In genomic region chr17:34234926-34235325, GRCm38 (mm10) we compare ENCODE assay signal across 8 mouse cellular contexts. TPM values are rescaled to one million over a fixed set of nuclear protein-coding genes. Genes with fewer than 3 reads are reported as not detected.
DNase-seq lines count a peak whose midpoint lies in the region; ATAC-seq lines count a peak whose summit lies in the region.

No protein-coding gene starts in this region.

- no peaks in the 10 kb centered on the region for H3K36me3 ChIP-seq in liver, embryonic 12.5 days
- H3K36me3 ChIP-seq in limb, embryonic 11.5 days (ENCODE audit: control insufficient read depth, insufficient read depth, low read length) = no peaks in the 10 kb centered on the region
- H3K36me3 ChIP-seq in stomach, embryonic 15.5 days = no peaks in the 10 kb centered on the region

- no peak overlapping the region for H3K27ac ChIP-seq in liver, embryonic 12.5 days
- no peak overlapping the region for H3K27ac ChIP-seq in limb, embryonic 11.5 days (replicated peaks; ENCODE audit: low read depth, low read length)
- no peak overlapping the region for H3K27ac ChIP-seq in stomach, embryonic 15.5 days

- no peak overlapping the region for H3K4me2 ChIP-seq in liver, embryonic 12.5 days
- no peak overlapping the region for H3K4me2 ChIP-seq in limb, embryonic 11.5 days (ENCODE audit: low read depth, severe bottlenecking)
- no peak overlapping the region for H3K4me2 ChIP-seq in stomach, embryonic 15.5 days

- peak; percentile 60 for DNase-seq in liver
- peak; percentile 81 to 82 for DNase-seq in cerebellum, postnatal 10 days
- DNase-seq in gastrocnemius, postnatal 10 days = peak; percentile 76
- peak; percentile 84 for DNase-seq in kidney, adult 9 months
- DNase-seq in limb, embryonic 11.5 days (ENCODE audit: low spot score) = peak; percentile 62
- peak; percentile 96 for DNase-seq in naive thymus-derived CD4-positive, alpha-beta T cell, adult 2 months (ENCODE audit: low read depth)

- no peak overlapping the region for H3K9ac ChIP-seq in liver, embryonic 12.5 days
- no peak overlapping the region for H3K9ac ChIP-seq in limb, embryonic 11.5 days (ENCODE audit: low read length)
- H3K9ac ChIP-seq in stomach, embryonic 15.5 days = no peak overlapping the region

- H3K4me3 ChIP-seq in liver, embryonic 12.5 days = no peak overlapping the region
- no peak overlapping the region for H3K4me3 ChIP-seq in limb, embryonic 11.5 days (ENCODE audit: low read depth, low read length)
- no peak overlapping the region for H3K4me3 ChIP-seq in stomach, embryonic 15.5 days (replicated peaks)

- H3K27me3 ChIP-seq in liver, embryonic 12.5 days (replicated peaks) = no peaks in the 10 kb centered on the region
- no peaks in the 10 kb centered on the region for H3K27me3 ChIP-seq in limb, embryonic 11.5 days (ENCODE audit: control insufficient read depth, insufficient read depth, low read length)
- H3K27me3 ChIP-seq in stomach, embryonic 15.5 days (replicated peaks) = no peaks in the 10 kb centered on the region

- H3K4me1 ChIP-seq in liver, embryonic 12.5 days = no peaks in the 10 kb centered on the region; the same call in 1 of the 2 replicates
- no peaks in the 10 kb centered on the region for H3K4me1 ChIP-seq in limb, embryonic 11.5 days (ENCODE audit: control insufficient read depth, insufficient read depth, low read length)
- no peaks in the 10 kb centered on the region for H3K4me1 ChIP-seq in stomach, embryonic 15.5 days

- no peak for ATAC-seq in liver, embryonic 12.5 days
- 0 out of 2 replicates have a peak, but pooled peaks have one; percentile 39 for ATAC-seq in limb, embryonic 11.5 days (ENCODE audit: insufficient number of reproducible peaks, low FRiP score, low TSS enrichment, low read depth)
- ATAC-seq in stomach, embryonic 15.5 days (ENCODE audit: insufficient read depth, low FRiP score, low read depth) = 0 out of 2 replicates have a peak, but pooled peaks have one; percentile 14

- H3K9me3 ChIP-seq in liver, embryonic 12.5 days (replicated peaks) = no peaks in the 10 kb centered on the region
- H3K9me3 ChIP-seq in limb, embryonic 11.5 days (ENCODE audit: control insufficient read depth, low read length) = no peaks in the 10 kb centered on the region
- no peaks in the 10 kb centered on the region for H3K9me3 ChIP-seq in stomach, embryonic 15.5 days

- 40% methylated on average over 9 of the region's 9 CpGs for WGBS in liver, embryonic 12.5 days (ENCODE audit: insufficient replicate concordance)
- 50% methylated on average over 9 of the region's 9 CpGs for WGBS in limb, embryonic 11.5 days
- 42% methylated on average over 9 of the region's 9 CpGs for WGBS in stomach, embryonic 15.5 days

RNA-seq across cellular contexts. Expression of gene H2-Ob, which starts 3.8 kb away (rescaled TPM):
- 0.05 and 0.19 TPM in 2 replicates for polyA plus RNA-seq in liver, embryonic 12.5 days (2016; fragmentation: Nextera tagmentation; extraction: Ambion mirVana)
- total RNA-seq in gastrocnemius, postnatal 10 days (2021) = under 1 TPM; 0.26 to 0.34 TPM
- polyA plus RNA-seq in limb, embryonic 11.5 days (2014; fragmentation: Nextera tagmentation; extraction: Ambion mirVana) = not detected in 2 replicates
- polyA plus RNA-seq in stomach, embryonic 15.5 days (2015; fragmentation: Nextera tagmentation; extraction: Ambion mirVana) = 0.17 and 0.18 TPM in 2 replicates

RNA-seq across cellular contexts. Expression of gene H2-Ab1, which starts 22.6 kb away (rescaled TPM):
- 2.9 and 3.1 TPM in 2 replicates for polyA plus RNA-seq in liver, embryonic 12.5 days (2016; fragmentation: Nextera tagmentation; extraction: Ambion mirVana)
- total RNA-seq in gastrocnemius, postnatal 10 days (2021) = 1 to 10 TPM; 3.6 to 4.1 TPM
- 3.7 and 4.5 TPM in 2 replicates for polyA plus RNA-seq in limb, embryonic 11.5 days (2014; fragmentation: Nextera tagmentation; extraction: Ambion mirVana)
- polyA plus RNA-seq in stomach, embryonic 15.5 days (2015; fragmentation: Nextera tagmentation; extraction: Ambion mirVana) = 13.3 and 18.1 TPM in 2 replicates

RNA-seq across cellular contexts. Expression of gene Tap2, which starts 31.6 kb away (rescaled TPM):
- polyA plus RNA-seq in liver, embryonic 12.5 days (2016; fragmentation: Nextera tagmentation; extraction: Ambion mirVana) = 5.6 and 6.9 TPM in 2 replicates
- total RNA-seq in gastrocnemius, postnatal 10 days (2021) = 1 to 10 TPM; 6.5 to 7.0 TPM
- polyA plus RNA-seq in limb, embryonic 11.5 days (2014; fragmentation: Nextera tagmentation; extraction: Ambion mirVana) = 0.55 and 1.1 TPM in 2 replicates
- 5.5 and 7.0 TPM in 2 replicates for polyA plus RNA-seq in stomach, embryonic 15.5 days (2015; fragmentation: Nextera tagmentation; extraction: Ambion mirVana)

RNA-seq across cellular contexts. Expression of gene Psmb8, which starts 37.4 kb away (rescaled TPM):
- polyA plus RNA-seq in liver, embryonic 12.5 days (2016; fragmentation: Nextera tagmentation; extraction: Ambion mirVana) = 12.5 and 13.5 TPM in 2 replicates
- 1 to 10 TPM; 4.5 to 5.1 TPM for total RNA-seq in gastrocnemius, postnatal 10 days (2021)
- polyA plus RNA-seq in limb, embryonic 11.5 days (2014; fragmentation: Nextera tagmentation; extraction: Ambion mirVana) = 1.7 and 1.9 TPM in 2 replicates
- polyA plus RNA-seq in stomach, embryonic 15.5 days (2015; fragmentation: Nextera tagmentation; extraction: Ambion mirVana) = 12.1 and 14.6 TPM in 2 replicates

RNA-seq across cellular contexts. Expression of gene Psmb9, which starts 47.4 kb away (rescaled TPM):
- polyA plus RNA-seq in liver, embryonic 12.5 days (2016; fragmentation: Nextera tagmentation; extraction: Ambion mirVana) = 4.5 and 5.0 TPM in 2 replicates
- 1 to 10 TPM; 1.6 to 1.7 TPM for total RNA-seq in gastrocnemius, postnatal 10 days (2021)
- polyA plus RNA-seq in limb, embryonic 11.5 days (2014; fragmentation: Nextera tagmentation; extraction: Ambion mirVana) = 0.45 and 2.2 TPM in 2 replicates
- polyA plus RNA-seq in stomach, embryonic 15.5 days (2015; fragmentation: Nextera tagmentation; extraction: Ambion mirVana) = 7.9 and 8.1 TPM in 2 replicates
